Mouse (Mus musculus): Measurements from ENCODE around the gene Gm20738.
"Not testable (repeated sequence)": the region's sequence is repeated elsewhere in the genome, so short reads cannot be mapped to it uniquely, and the experiment has no call there.

Gm20738 gene

GRCm38 (mm10) chrY:37957511-37957910 lies at the start of gene Gm20738:
Gene Gm20738, plus strand, starts transcription at chrY:37957811.
- not testable (repeated sequence) for DNase-seq (ENCODE audit: low spot score)
